Mouse (Mus musculus): ENCODE results near the gene Prkn. TPM values are rescaled to one million over a fixed set of nuclear protein-coding genes. Genes with fewer than 3 reads are reported as not detected.
"Not testable (repeated sequence)": the region's sequence is repeated elsewhere in the genome, so short reads cannot be mapped to it uniquely, and the experiment has no call there.

The Prkn gene
- total RNA-seq, 2 experiments from 2014 or later: 8.7 to 10.8 TPM

- DNase-seq: no peak
Measured at GRCm38 (mm10) chr17:11994252-11994651, 1154.1 kb downstream of the Prkn start.

DNA sequence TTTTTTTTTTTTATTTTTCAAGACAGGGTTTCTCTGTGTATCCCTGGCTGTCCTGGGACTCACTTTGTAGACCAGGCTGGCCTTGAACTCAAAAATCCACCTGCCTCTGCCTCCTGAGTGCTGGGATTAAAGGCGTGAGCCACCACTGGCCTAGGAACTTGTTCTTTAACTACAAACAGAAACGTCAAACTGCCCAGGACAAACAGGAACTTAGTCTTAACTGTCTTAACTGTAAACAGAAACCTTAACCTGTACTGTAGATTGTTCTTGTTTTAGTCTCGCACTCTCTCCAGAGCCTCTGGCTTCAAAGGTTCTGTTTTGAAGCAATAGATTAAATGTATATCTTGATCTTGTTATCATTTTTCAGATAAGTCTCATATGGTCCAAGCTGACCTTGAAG is 1154.6 kb downstream of the Prkn start:
- not testable (repeated sequence) for DNase-seq

DNA sequence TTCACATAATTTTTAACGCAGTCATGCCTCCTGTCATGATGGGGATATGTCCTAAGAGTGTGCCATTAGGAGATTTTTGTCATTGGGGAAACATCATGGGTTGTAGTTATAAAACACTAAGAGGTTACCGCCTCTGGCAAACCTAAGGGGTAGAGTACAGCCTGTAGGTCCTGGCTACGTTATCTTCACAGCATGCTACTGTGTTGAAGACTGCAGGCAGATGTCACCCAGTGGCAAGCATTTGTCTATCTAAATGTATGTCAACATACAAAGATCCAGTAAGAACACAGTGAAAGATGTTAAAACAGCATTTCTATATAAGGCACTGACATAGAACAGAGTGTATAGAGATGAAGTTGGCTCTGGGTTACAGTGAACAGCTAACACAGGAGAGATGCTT is 1155.3 kb downstream of the Prkn start:
- DNase-seq: no peak

GRCm38 (mm10) chr17:11996311-11996710 is 1156.1 kb downstream of the Prkn start:
- DNase-seq: no peak

DNA sequence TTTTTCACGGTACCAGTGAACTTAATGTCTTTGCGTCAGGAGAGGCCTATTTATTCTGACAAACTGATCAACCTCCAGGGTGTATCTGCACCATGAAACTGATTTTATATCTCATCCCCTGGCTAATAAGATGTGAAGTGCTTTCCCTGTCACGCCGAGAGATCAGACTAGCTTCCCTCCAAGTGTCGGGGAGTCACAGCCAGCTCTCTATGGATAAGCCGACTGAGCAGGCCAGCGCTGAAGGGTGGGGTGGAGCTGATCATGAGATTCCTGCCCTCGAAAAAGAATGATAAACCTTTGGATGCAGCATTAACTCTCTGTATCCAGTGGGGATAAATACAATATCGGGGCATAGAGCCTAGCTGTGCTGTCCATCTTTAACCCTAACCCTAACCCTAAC is 1160.1 kb downstream of the Prkn start:
- no peak for DNase-seq

DNA sequence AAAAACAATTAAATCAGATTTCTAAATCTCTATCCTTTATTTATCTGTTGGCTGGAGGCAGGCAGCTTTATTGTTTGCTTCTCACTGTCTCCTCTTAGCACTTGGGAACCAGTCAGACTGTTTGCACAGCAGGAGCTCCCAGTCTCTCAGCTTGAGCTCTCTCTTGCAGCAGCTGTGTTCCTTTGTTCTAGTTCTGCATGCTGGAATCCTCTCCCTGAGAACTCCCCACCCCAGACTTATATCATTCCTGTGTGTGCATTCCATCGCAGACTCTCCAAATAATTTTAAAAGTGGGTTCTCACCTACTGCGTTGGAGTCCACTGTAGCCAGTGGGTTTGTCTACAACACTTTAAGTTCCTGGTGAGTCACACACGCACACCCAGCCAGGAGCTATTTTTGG is 1181.1 kb downstream of the Prkn start:
- DNase-seq: no peak

DNA sequence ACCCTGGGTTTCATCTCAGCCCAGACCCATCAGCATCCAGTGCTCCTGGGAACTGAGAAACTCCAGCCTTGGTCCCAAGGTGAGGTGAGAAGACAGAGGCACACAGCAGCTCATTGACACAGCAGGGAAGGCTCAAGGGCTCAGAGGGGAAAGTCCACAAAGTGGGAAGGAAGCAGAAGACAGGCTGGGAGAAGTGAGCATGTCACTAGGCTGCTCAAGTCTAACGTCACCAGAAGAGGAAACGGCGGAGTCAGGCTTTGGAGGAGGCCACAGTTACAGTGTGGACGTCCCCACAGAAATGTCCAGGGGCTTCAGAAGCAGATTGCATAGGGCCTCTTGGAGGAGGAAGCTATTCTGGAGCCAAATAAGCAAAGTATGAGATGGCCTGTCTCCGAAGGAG is 1189.2 kb downstream of the Prkn start:
- no peak for DNase-seq

- DNase-seq: no peak
Measured at GRCm38 (mm10) chr17:12029921-12030461, 1189.8 kb downstream of the Prkn start.

DNA sequence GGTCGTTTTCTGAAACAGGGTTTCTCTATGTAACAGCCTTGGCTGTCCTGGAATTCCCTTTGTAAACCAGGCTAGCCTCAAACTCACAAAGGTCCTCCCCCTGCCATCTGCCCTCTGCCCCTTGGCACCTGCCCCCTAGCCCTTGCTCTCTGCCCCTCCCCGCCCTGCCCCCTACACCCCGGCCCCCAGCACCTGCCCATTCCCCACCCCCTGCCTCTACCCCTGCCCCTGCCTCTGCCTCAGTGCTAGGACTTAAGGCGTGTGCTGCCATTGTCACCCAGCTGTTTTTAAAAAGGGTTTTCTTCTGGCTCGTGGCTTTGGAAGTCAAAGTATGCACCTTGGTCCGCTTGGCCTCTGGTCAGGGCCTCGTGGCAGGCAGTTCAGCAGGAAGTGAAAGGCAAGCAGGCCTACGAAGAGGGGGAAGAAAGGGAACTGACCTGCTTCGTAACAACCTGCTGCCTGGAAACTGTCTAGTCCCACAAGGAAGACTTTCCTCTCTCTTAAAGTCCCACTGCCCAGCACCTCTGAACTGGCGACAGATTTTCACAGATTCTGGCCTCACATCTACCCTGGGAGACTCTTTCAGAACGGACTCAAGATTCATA is 1190.5 kb downstream of the Prkn start:
- DNase-seq: peak; percentile 51

GRCm38 (mm10) chr17:12031203-12031942 is 1191.2 kb downstream of the Prkn start:
- peak; percentile 85 for DNase-seq

DNA sequence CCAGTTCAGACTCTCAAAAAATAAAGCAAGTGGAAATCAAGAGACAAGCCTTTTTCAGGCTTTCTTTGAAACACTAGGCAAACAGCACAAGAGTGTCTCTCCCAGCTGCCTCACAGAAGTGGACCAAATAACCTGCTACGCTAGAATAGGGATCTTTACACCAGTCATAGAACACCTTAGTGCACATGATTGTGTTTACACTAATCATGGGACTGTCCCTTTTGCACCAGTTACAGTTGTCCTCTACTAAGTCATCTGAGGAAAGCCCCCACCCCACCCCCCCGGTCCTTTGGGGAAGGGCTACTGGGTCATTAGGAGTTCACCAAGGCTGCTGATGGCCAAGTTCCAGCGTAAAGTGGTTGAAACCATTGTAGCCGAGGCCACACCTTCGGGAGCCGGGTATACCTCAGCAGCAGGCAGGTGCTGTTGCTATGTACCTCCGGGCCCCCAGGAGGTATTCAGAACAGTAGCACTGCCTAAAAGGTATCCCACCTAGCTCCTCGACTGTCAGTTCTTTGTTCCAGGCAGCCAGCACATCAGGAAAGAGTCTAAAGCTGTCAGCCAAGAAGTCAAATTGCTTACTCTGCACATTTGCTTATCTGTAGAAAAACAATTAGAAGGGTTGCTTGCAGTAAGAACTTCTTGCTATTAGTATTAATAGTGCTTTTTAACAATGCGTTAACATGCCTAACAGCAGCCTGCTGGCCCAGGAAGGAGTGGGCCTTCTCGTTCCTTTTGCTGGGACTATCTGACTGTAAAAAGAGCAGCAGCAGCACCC is 1192.0 kb downstream of the Prkn start:
- DNase-seq: no peak

- no peak for DNase-seq
Measured at GRCm38 (mm10) chr17:12035386-12035785, 1195.2 kb downstream of the Prkn start.

DNA sequence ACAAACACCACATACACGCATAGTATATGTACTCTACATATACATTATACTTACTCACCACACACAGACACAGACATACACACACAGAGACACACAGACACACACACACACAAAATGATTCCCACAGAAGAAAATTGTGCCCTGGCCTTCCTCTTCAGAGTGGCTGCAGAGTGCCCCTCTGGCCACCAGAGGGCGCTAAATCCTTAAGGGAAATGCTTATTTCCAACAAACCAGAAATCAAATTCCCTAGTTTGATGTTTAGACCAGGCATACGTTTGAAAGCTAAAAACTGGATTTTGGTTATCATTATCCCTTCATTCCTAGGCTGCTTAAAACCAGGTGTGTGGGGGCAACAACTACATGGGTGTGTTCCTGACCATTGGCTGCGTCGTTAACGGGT is 1196.0 kb downstream of the Prkn start:
- peak; percentile 81 for DNase-seq

GRCm38 (mm10) chr17:12037065-12037464 is 1196.9 kb downstream of the Prkn start:
- DNase-seq: no peak

DNA sequence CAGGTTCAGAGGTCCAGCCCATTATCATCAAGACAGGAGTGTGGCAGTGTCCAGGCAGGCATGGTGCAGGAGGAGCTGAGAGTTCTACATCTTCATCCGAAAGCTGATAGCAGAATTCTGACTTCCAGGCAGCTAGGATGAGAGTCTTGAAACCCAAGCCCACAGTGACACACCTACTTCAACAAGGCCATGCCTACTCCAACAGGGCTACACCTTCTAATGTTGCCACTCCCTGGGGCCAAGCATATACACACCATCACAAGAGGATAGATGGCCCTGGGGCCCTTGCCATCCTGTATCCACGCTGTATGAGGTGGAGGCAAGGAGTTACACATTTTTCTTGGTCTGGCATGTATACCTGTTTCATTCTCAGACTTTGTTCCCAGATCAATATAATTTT is 1197.4 kb downstream of the Prkn start:
- DNase-seq: no peak

DNA sequence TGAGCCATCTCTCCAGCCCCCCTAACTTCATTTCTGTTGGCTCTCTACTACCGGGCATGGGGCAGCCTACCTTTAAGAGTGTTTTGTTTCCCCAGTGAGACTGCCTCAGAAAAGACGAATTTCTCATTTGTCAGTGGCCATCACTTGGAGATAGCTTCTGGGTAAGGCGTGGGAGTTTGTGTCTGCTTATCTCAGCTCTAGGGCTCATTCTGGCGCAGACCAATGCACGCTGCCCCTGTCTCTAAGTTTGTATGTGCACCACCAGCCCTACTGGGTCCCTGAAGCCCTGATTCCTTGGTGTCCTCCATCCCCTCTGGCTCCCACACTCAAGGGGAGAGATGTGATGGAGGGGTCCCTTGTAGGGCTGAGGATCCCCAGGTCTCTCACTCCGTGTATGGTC is 1198.3 kb downstream of the Prkn start:
- no peak for DNase-seq

DNA sequence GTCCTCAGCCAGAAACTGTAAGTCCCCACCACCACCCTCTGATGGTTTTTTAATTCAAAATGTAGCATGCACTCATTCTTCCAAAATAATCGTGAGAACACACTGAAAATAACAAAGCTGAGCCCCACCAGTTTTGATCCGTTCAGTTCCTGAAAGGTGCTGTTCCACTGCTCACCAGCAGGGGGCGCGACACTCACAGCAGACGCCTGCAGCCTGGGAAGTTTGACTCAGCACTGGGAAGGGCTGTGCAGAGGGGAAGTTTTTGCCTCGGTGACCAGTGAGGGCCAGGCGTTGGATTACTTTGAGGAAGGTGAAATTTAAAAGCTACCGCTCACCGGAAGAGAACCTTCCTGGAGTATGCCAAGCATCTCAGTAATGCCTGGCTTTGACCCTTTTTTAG is 1199.0 kb downstream of the Prkn start:
- DNase-seq: peak; percentile 91

GRCm38 (mm10) chr17:12039922-12040321 is 1199.7 kb downstream of the Prkn start:
- no peak for DNase-seq

GRCm38 (mm10) chr17:12040546-12040945 is 1200.4 kb downstream of the Prkn start:
- DNase-seq: no peak

DNA sequence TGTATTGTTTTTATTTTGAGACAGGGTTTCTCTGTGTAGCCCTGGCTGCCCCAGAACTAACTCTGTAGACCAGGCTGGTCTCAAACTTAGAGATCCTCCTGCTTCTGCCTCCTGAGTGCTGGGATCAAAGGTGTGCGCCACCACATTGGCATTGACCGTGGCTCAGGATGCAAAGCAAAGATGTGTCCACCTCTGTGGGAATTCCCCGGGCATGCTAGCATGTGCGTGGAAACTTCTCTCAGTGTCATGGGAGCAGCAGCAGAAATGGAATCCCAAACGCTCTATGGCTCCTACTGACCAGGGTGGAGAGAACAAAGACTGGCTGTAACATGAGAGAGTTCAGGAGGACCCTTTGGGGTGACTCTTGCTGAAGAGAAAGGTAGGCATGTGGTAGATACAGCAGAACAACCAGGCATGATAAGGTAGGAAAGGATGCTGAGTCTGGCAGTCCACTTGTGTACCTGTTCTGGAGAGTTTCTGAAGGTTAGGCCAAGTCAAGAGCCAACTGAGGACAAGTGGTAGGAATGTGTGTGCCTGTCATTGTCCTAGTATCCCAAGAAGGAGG is 1201.0 kb downstream of the Prkn start:
- no peak for DNase-seq

GRCm38 (mm10) chr17:12042561-12043256 is 1202.5 kb downstream of the Prkn start:
- no peak for DNase-seq

DNA sequence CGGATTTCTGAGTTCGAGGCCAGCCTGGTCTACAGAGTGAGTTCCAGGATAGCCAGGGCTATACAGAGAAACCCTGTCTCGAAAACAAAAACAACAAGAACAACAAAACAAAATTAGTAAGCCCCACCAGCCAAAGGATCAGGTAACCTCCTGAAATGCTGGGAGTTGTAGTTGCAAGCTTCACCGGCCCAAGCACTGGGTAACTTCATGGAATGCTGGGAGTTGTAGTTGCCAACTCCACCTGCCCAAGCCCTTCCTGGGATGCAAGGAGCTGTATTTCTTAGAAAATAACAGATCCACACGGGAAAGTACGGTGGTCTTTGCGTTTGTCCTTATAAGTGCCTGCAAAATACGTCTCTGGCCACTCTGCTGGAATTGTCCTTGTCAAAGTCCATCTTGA is 1204.0 kb downstream of the Prkn start:
- DNase-seq: no peak

Measured in adrenal gland, postnatal 10 days (tissue).